19 mouse cellular contexts compared by ENCODE assay signal in genomic region chr16:50747698-50748097, GRCm38 (mm10).
"Had no signal": no experiment of that assay in that cellular context is flagged by ENCODE, and none has a peak within 500 bp of the region (broad histone marks: within the 10 kb centered on the region; RNA-seq: fewer than 3 reads in every experiment).

No protein-coding gene starts in this region.

- H3K4me2 ChIP-seq: kidney, embryonic 15.5 days; liver, embryonic 13.5 days; midbrain, embryonic 13.5 days; neural tube, embryonic 13.5 days; stomach, embryonic 15.5 days had no signal

- H3K9ac ChIP-seq: kidney, embryonic 15.5 days; liver, embryonic 13.5 days; midbrain, embryonic 13.5 days; neural tube, embryonic 13.5 days; stomach, embryonic 15.5 days had no signal

- H3K27me3 ChIP-seq: kidney, embryonic 15.5 days; liver, embryonic 13.5 days; megakaryocyte, embryonic 14.5 days; midbrain, embryonic 13.5 days; neural tube, embryonic 13.5 days; stomach, embryonic 15.5 days had no signal

- H3K4me1 ChIP-seq: liver, embryonic 13.5 days; midbrain, embryonic 10.5 days; midbrain, embryonic 13.5 days; neural tube, embryonic 13.5 days; stomach, embryonic 15.5 days had no signal

- H3K27ac ChIP-seq: kidney, embryonic 15.5 days; liver, embryonic 13.5 days; midbrain, embryonic 10.5 days; midbrain, embryonic 13.5 days; neural tube, embryonic 13.5 days; stomach, embryonic 15.5 days had no signal

- H3K36me3 ChIP-seq: kidney, embryonic 15.5 days; liver, embryonic 13.5 days; midbrain, embryonic 10.5 days; midbrain, embryonic 13.5 days; neural tube, embryonic 13.5 days; stomach, embryonic 15.5 days had no signal

- DNase-seq: kidney, adult 8-10 months; kidney, postnatal 14 days; kidney, postnatal 4 days; layer of hippocampus, postnatal 36 days; liver, embryonic 13.5 days; lung, adult 2 months; lung, postnatal 36 days; retina, postnatal 1 day; right cerebral cortex, postnatal 25 days; spleen, adult 18-20 months; thymus, adult 18-20 months; thymus, postnatal 36 days had no signal

- H3K9me3 ChIP-seq: kidney, embryonic 15.5 days; liver, embryonic 13.5 days; megakaryocyte, embryonic 14.5 days; midbrain, embryonic 10.5 days; midbrain, embryonic 13.5 days; neural tube, embryonic 13.5 days; stomach, embryonic 15.5 days had no signal

- H3K4me3 ChIP-seq: kidney, embryonic 15.5 days; liver, embryonic 13.5 days; megakaryocyte, embryonic 14.5 days; midbrain, embryonic 10.5 days; midbrain, embryonic 13.5 days; myocyte; neural tube, embryonic 13.5 days; stomach, embryonic 15.5 days had no signal
